Mouse (Mus musculus) intestine, postnatal 0 days (tissue): ENCODE results near the gene Kcnh7. TPM values are rescaled to one million over a fixed set of nuclear protein-coding genes. Genes with fewer than 3 reads are reported as not detected.

Source experiments
- ATAC-seq: fragments of 200-750 bp; cut with Nextera tagmentation; 2 replicates; pipeline ENCODE4 v1.8.0; 2017; ENCODE audit warnings: mild to moderate bottlenecking, moderate TSS enrichment, moderate library complexity
- H3K27ac ChIP-seq: fragments of 300-500 bp; sonication (generic); 2 replicates; pipeline ENCODE4 v1.5.1; 2014; ENCODE audit warnings: mild to moderate bottlenecking, low read depth, low read length, moderate library complexity
- H3K27me3 ChIP-seq: fragments of 300-500 bp; sonication (generic); replicated peaks from 2 replicates; pipeline ENCODE4 v1.6.1; 2014; ENCODE audit warnings: low read length, mixed read lengths; ENCODE audit not compliant: control insufficient read depth, insufficient read depth
- H3K36me3 ChIP-seq: fragments of 300-500 bp; sonication (generic); 2 replicates; pipeline ENCODE4 v1.6.1; 2014; ENCODE audit warnings: mild to moderate bottlenecking, moderate library complexity; ENCODE audit not compliant: control insufficient read depth, insufficient read depth
- H3K4me1 ChIP-seq: fragments of 300-500 bp; sonication (generic); replicated peaks from 2 replicates; pipeline ENCODE4 v1.6.1; 2014; ENCODE audit warnings: antibody characterized with exemption, low read length, mixed read lengths; ENCODE audit not compliant: control insufficient read depth, insufficient read depth
- H3K4me2 ChIP-seq: fragments of 300-500 bp; sonication (generic); replicated peaks from 2 replicates; pipeline ENCODE4 v1.6.1; 2014; ENCODE audit warnings: low read depth, mild to moderate bottlenecking, moderate library complexity
- H3K4me3 ChIP-seq: fragments of 300-500 bp; sonication (generic); 2 replicates; pipeline ENCODE4 v1.5.1; 2014; ENCODE audit warnings: low read depth, low read length
- H3K9ac ChIP-seq: fragments of 300-500 bp; sonication (generic); 2 replicates; pipeline ENCODE4 v1.6.1; 2014; ENCODE audit warnings: mild to moderate bottlenecking, low read depth, low read length
- H3K9me3 ChIP-seq: fragments of 300-500 bp; sonication (generic); 2 replicates; pipeline ENCODE4 v1.6.1; 2016; ENCODE audit warnings: mixed run types; ENCODE audit not compliant: control insufficient read depth
- CTCF ChIP-seq: sonication (generic); IDR thresholded peaks from 2 replicates; pipeline ENCODE4 v1.5.1; 2016; ENCODE audit warnings: low read depth, mild to moderate bottlenecking, control low read depth, antibody characterized with exemption, moderate library complexity
- WGBS: fragments of 180-500 bp; shearing (Covaris S2); extraction: QIAGEN DNeasy Blood & Tissue Kit; methylation state at CpG from one replicate; pipeline ENCODE4 v1.1.7; 2014; 5-methylcytosine and 5-hydroxymethylcytosine counted together
- polyA plus RNA-seq: library from polyadenylated mRNA; unstranded; fragments of >200 nt; fragmentation: Nextera tagmentation; extraction: Ambion mirVana; gene quantifications from 2 replicates; pipeline ENCODE4 v1.2.1, GENCODE M21; 2015

Gene Kcnh7
- polyA plus RNA-seq, 1 experiment from 2014 or later, result 0.13 TPM

- 32% methylated on average over 6 of the region's 6 CpGs for WGBS
- peak overlapping the region; percentile 89; the same call in 1 of the 2 replicates for H3K27ac ChIP-seq
- 0 out of 2 replicates have a peak, but pooled peaks cover 7% of the 10 kb centered on the region for H3K4me1 ChIP-seq
- no peaks in the 10 kb centered on the region for H3K9me3 ChIP-seq
- TF ChIP-seq CTCF, result no peak
- H3K36me3 ChIP-seq, result no peaks in the 10 kb centered on the region
- no peak overlapping the region for H3K9ac ChIP-seq
- peak overlapping the region; percentile 73 for H3K4me2 ChIP-seq
- peak overlapping the region; percentile 70 for H3K4me3 ChIP-seq
- no peaks in the 10 kb centered on the region for H3K27me3 ChIP-seq
- no peak for ATAC-seq
These were observed 537.3 kb downstream of the Kcnh7 start for GRCm38 (mm10) chr2:62646671-62647289.

DNA sequence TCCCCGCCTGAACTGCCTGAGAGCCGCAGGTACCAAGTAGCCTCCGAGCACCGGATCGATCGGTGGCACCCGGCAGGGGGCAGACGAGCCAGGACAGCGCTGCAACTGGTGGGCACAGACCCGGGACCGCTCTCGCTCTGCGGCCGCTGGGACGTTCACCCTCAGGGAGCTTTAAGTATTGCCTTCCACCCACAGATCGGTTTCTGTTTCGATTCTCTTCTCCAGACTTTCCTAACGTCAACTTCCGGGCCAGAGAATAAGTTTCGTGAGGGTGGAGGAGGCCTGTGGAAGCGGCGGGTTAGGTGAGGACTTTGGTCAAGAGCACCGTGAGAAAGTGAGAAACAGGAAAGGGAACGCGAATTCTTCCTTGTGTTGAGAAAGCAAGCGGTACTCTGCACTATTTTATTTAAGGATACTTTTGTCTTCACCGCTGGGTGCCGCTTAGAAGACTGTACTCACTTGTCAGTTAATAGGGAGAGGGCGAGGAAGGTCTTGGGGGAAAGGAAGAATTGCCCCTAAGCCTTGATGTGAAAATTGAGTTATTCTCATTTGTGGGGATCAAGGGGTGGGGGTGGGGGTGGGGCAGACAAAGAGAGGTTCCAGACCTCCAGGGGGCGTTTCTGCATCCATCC is 538.0 kb downstream of the Kcnh7 start, which contains the start of gene Ifih1:
Gene Ifih1 (minus strand): TSS at position 242 of the 632 bp plus-strand sequence.
- WGBS, result 2% methylated on average over 30 of the region's 30 CpGs
- H3K9ac ChIP-seq, result peak within 1 kb of the TSS; percentile 71
- H3K4me1 ChIP-seq, result 0 out of 2 replicates have a peak, but pooled peaks cover 7% of the 10 kb centered on the region
- H3K4me2 ChIP-seq, result peak within 1 kb of the TSS; percentile 73
- no peaks in the 10 kb centered on the region for H3K27me3 ChIP-seq
- H3K27ac ChIP-seq, result peak within 1 kb of the TSS; percentile 89
- peak; percentile 72 for TF ChIP-seq CTCF
- no peaks in the 10 kb centered on the region for H3K9me3 ChIP-seq
- H3K36me3 ChIP-seq, result no peaks in the 10 kb centered on the region
- ATAC-seq, result peak; percentile 96
- H3K4me3 ChIP-seq, result peak within 1 kb of the TSS; percentile 70

GRCm38 (mm10) chr2:62645475-62645874 is 538.6 kb downstream of the Kcnh7 start:
- ATAC-seq, result peak; percentile 37
- peak overlapping the region; percentile 89 for H3K27ac ChIP-seq

GRCm38 (mm10) chr2:62644891-62645290 is 539.2 kb downstream of the Kcnh7 start:
- Histone ChIP-seq H3K4me2 (peak overlapping the region; percentile 73), H3K4me1 (0 out of 2 replicates have a peak, but pooled peaks cover 7% of the 10 kb centered on the region), H3K27ac (no peak overlapping the region), H3K9me3 (no peaks in the 10 kb centered on the region), H3K27me3 (no peaks in the 10 kb centered on the region), H3K36me3 (no peaks in the 10 kb centered on the region), H3K4me3 (peak overlapping the region; percentile 70), H3K9ac (no peak overlapping the region)
- ATAC-seq, result no peak
- WGBS, result 84% methylated on average over 5 of the region's 5 CpGs
- TF ChIP-seq CTCF, result no peak

More at GRCm38 (mm10) chr2:62645475-62645874, 538.6 kb downstream of the Kcnh7 start:
- Histone ChIP-seq H3K9me3 (no peaks in the 10 kb centered on the region), H3K9ac (peak overlapping the region; percentile 71), H3K4me2 (peak overlapping the region; percentile 73), H3K4me3 (peak overlapping the region; percentile 70), H3K4me1 (0 out of 2 replicates have a peak, but pooled peaks cover 7% of the 10 kb centered on the region), H3K36me3 (no peaks in the 10 kb centered on the region), H3K27me3 (no peaks in the 10 kb centered on the region)
- WGBS, result 33% methylated on average over 12 of the region's 12 CpGs
- TF ChIP-seq CTCF, result no peak
